Mouse (Mus musculus) fibroblast of lung, adult 2 months (primary cell): ENCODE results near the gene Bnipl.
"Not testable (repeated sequence)": the region's sequence is repeated elsewhere in the genome, so short reads cannot be mapped to it uniquely, and the experiment has no call there.

Source experiments
- DNase-seq: peaks from one replicate; pipeline ENCODE4 v3.0.0-alpha.2; 2011; ENCODE audit warnings: low read depth

The Bnipl gene

GRCm38 (mm10) chr3:95212889-95213608 lies 37.9 kb downstream of the Bnipl start:
- DNase-seq = not testable (repeated sequence)

DNA sequence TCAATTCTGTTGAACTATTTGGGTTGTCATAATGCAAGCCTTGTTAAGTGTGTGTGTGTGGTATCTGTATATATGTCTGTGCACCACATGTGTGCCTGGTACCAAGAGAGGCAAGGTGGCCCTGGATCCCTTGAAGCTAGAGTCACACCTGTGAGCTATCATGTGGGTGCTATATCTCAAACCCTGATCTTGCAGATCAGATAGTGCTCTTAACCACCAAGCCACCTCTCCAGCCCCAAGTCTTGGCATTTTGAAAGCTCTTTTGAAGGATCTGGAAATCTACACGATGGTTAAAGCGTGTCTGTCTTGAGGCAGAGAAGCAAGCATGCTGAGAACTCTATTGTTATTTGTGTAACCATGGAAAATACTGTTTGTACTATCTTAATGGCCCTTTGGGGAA lies 40.4 kb downstream of the Bnipl start:
- DNase-seq = no peak

GRCm38 (mm10) chr3:95208286-95208685 lies 42.7 kb downstream of the Bnipl start:
- DNase-seq = no peak

GRCm38 (mm10) chr3:95203880-95204279 lies 47.1 kb downstream of the Bnipl start:
- DNase-seq = no peak

DNA sequence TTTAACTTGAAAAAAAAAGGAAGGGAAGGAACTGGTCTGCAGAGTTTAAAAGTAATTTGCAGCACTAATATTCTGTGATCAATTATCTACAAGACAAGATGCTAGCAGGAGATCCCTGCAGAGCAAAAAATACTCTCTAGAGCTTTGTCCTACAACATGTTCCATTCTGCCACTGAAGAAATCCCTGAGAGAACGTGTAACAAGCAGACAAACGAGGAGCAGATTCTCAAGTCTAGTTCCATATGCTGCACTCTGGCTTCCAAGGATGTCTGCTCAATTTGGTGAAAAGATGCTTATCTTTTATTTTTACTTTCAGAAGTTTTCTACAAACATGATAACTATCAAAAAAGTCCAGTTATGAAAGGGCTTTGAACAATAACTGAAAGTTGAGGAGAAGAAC lies 50.4 kb downstream of the Bnipl start:
- no peak for DNase-seq

DNA sequence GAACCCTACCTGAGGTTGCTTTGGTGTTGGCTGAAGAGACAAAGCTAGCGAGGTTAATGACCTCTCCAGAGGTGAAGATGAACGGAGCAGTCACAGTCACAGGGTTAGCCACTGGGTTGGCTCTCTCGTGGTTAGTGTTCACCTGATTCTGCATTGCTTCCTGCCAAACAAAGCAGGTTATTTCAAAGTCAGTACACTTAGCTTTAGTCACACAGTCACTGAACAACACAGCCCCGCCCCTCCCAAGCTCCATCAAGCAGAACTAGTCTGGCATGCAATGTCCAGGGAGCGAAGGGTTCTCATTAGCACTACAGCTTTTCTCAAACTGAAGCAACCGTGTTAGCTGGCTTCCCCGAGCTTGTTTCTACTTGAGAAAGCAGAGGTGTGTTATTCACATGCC lies 50.9 kb downstream of the Bnipl start:
- DNase-seq = no peak

- DNase-seq = no peak
Observed at GRCm38 (mm10) chr3:95199101-95199500, 51.9 kb downstream of the Bnipl start.

DNA sequence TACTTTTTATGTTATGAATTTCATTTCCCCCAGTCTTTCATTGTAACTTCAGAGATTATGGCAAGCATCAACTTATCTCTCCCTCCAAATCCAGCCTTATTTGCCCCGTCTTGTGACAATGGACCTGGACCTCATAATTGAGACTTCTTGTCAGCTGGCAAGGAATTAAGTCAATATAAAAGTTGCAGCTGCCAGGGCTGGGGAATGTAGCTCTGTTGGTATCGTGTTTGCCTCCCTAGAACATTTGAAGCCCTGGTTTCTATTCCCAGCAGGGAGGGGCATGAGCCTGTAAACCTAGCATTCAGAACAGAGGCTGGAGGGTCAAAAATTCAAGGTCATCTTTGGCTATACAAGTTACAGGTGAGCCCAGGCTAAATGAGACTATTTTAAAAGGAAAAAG lies 55.2 kb downstream of the Bnipl start:
- DNase-seq = no peak

GRCm38 (mm10) chr3:95194721-95195135 lies 56.3 kb downstream of the Bnipl start:
- peak; percentile 11 for DNase-seq
